Mouse (Mus musculus) c-Kit-positive CD71-positive TER-119-positive erythroid progenitor cells, embryonic 14.5 days (primary cell): ENCODE results near the gene Lrrc51.

ENCODE experiments used
- DNase-seq: peaks from one replicate; pipeline ENCODE4 v3.0.0-alpha.2; 2013; ENCODE audit warnings: low spot score

The Lrrc51 gene

DNA sequence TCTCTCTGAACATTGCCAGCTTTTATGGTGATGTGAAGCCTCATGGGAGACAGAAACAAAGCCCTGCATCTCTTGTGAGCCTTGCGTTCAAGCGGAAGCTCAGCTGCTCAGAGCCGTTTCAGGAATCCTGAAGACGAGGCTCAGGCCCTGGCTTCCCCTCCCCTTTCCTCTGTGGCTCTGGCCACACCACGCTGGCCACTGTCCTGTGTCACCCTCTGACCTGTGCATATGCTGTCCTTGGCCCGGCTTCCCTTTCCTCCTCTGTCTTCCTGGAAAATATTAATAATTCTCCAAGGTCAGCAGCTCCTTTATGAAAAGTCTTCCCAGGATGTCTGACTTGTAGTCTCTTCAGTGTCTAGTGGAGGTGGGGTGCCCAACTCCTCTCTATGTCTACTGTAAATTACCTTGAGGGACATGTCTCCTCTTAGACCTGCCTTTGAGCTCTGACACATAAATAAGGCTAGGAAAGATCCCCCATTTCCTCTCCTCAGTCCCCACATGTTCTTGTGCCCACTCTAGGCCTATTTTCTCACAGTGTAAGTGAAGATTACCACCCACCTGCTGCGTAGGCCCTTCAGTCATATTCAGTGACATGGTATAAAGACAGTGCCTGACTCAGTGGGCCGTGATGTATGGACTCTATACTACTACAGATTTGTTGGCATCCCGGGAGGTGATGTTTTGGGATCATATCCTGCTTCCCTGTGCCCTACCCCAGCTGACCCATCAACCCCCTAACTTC lies 51.1 kb downstream of the Lrrc51 start:
- DNase-seq, result no peak

DNA sequence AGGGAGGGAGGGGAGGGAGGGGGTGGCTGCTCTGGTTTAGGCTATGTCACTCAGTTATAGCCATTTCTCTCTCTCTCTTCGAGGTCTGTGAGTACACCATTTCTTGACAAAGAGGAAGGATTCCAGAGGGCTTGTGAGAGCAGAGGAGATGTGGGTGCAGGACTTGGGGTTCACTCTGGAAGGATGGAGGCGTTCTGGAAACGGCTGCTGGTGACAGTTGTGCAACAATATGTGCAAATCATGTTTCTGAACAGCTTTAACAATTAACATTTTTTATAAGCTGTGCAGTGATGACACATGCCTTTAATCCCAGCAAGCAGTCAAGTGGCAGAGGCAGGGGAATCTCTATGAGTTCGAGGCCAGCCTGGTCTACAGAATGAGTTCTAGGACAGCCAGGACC lies 52.8 kb downstream of the Lrrc51 start:
- DNase-seq, result no peak

DNA sequence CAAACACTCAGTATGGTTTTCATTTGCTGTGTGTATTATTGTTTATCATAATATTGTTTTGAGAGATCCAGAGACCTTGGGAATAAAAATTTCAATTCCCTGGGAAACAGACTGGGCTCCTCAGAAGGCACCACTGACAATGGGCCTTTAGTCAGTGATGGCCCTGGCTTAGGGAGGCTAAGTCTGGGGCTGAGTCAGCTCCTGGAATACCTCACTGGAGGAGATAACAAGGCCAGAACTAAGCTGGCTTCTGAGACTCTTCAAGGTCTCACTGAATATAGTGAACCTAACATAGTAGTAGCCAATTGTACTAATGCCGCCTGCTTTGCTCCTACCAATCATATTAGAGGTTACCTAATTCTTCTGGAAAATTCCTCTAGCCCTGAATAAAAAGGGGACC lies 57.7 kb downstream of the Lrrc51 start:
- no peak for DNase-seq

DNA sequence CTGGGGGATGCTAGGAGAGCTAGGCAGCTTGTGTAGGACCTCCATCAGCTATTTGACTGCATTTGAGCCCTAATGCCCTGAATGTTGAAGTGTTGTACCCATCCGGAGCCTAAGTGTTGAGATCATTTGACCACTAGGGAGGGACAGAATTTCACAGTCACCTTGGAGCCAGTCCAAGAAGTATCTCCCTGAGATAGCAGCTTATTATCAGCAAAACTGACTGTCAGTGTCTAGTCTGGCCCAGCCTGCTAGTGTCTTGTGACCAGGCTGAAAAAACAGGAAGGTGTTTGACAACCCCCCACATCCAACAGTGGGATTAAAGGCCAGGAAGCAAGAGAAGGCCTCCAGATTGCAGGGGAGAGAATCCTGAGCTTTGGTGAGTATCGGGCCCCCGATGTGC lies 62.4 kb downstream of the Lrrc51 start:
- DNase-seq, result no peak

DNA sequence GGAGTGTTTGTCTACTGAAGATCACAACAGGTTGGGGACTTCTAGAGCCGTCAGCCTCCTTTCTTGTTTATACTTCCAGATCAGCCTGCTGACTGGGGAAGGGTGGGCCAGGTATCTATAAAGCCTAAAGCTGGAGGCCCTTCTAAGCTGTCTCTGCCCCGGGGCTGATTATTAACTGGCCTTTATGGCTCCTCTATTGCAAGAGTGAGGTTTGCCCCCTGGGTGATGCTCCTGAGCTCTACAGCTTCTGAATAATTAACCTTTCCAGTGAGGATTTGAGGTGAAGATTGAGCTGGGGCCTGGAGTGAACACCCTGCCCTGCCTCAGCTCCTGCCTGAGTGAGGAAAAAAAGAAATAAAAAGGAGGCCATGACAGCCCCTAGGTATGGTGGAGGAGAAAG lies 63.1 kb downstream of the Lrrc51 start, which contains the start of gene Folr1:
TSS of gene Folr1 (minus strand) at position 160 of the 400 bp plus-strand sequence.
- no peak for DNase-seq

DNA sequence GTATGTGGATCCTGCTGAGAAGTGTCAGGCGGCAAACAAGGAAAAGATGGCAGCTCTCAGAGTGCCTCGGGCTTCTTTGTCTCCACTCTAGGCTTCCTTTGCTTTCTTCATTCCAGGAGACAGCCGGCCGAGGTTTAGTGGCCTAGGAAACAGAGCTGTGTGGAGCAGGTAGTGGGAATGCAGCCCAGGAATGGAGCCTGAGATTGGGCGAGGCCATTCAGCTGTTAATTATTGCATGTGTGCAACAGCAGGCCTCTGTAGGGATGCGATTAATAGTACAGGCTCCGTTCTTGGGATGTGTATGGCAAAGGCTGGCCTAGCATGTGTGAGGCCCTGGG lies 64.6 kb downstream of the Lrrc51 start:
- DNase-seq, result no peak

DNA sequence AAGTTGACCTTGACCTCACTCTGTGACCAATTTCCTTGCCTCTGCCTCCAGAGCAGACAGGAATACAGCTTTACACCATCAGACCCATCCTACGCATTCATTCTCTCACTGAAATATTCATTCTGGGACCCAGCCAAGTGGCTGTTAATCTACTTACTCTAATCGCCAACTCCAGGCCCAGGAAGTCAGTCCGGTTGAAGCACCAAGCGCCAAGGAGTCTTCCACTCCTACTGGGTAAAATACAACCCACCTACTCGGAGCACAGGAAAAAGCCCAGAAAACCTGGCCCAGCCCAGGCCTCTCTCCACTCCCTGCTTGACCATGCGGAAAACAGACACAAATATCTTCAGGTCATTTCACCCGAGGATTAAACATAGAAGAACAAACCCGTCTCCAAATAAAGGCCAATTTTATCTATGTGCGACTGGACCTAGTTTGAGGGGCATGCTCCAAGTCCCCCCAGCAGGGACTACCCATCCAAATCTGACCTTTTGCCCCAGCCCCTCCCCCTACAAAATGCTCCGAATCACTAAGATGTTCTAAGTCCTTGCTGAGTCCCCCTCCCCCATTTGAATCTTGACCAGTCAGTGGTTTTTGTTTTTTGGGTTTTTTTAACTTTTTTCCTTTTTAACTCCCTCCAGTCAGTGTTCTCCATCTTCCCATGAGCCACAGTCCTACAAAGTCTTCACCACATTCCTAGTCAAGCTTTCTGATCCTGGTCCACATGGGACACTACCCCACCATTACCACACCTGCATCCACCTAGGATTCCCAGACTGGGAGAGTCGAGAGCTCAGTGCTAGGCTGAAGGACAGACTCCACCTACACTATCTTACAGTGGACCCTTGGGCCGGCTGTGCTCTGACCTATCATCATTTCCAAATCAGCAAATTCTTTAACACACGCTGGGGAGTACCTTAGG lies 65.2 kb downstream of the Lrrc51 start:
- no peak for DNase-seq

DNA sequence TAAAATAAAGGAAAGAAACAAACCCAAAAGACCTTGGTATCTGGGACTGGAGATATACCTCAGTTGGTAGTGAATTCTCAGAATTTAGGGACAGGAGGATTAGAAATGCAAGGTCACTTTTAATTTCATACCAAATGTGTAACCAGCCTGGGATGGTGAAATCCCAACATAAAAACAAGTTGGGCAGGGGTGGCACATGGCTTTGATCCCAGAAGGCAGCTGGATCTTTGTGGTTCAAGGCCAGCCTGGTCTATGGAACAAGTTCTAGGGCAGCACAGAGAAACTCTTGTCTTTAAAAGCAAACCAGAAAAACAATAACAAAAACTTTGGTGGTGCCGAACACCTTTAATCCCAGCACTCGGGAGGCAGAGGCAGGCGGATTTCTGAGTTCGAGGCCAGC lies 66.2 kb downstream of the Lrrc51 start:
- DNase-seq, result no peak

DNA sequence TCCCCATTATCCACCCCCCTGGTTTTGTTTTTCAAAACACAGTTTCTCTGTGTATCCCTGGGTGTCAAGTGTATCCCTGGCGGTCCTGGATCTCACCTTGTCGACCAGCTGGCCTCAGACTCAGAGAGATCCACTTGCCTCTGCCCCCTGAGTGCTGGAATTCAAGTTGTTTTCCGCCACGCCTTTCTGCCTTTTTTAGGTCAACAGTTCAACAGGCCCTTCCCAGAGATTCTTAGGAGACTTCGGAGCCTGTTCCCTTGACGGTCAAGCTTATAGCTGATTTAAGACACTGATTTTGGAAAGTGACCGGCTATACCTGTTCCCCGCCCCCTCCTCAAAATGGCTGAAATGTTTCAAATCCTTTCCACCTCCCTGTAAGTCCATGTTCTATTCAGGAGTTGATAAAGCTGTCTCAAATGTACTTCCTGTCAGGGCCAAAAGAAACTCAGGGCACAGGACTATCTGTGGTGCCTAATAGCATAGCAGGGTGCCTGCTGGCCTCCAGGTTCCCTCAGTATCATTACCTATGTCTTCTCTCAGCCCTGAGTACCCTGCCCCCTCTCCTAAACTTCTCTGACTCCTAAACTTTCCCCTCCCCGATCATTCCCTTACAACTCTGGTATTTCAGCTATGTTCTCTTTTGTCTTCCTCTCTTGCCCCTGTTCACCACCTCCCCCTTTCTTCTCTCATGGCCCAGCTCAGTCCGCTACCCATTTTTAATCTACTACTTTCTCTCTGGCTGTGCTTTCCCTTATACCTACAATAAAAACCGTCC lies 67.0 kb downstream of the Lrrc51 start:
- DNase-seq, result no peak

DNA sequence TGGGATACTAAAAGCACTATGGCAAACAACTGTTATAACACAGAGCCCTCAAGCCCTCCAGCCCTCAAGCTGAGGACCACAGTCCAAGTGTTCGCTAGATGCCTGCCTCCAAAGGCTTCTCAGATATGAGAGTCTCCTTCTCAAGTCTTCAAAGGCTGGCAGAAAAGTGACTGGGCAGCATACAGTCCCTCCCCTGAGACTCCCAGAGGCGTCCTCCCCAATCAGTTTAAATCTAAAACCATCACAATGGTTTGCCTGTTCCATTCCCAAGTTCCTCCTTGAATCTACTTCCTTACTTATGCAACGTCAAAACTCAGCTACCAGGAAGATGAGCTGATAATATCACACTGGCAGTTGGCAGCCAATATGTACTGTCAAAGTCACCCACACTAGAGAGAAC lies 70.3 kb downstream of the Lrrc51 start, which contains the start of gene Anapc15:
TSS of gene Anapc15 (plus strand) at position 301 of the 400 bp plus-strand sequence.
- DNase-seq, result no peak
